Mouse (Mus musculus): Measurements from ENCODE around the gene Emp1.

Gene Emp1

DNA sequence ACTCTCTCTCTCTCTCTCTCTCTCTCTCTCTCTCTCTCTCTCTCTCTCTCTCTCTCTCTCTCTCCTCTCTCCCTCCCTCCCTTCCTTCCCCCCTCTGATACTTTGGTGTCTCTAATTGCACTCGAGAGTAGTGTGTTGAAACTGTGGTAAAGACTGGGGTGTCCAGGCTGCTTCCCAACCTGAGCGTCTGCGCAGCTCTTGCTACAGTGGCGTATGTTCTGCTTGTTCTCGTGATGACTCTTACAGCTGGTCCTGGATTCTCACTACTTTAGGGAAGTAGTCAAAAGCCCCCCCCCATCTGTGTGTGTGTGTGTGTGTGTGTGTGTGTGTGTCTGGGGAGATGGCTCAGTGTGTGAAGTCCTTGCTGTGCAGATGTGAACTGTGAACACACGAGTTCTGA is 50.3 kb downstream of the Emp1 start:
- DNase-seq (ENCODE audit: low spot score) = no peak

DNA sequence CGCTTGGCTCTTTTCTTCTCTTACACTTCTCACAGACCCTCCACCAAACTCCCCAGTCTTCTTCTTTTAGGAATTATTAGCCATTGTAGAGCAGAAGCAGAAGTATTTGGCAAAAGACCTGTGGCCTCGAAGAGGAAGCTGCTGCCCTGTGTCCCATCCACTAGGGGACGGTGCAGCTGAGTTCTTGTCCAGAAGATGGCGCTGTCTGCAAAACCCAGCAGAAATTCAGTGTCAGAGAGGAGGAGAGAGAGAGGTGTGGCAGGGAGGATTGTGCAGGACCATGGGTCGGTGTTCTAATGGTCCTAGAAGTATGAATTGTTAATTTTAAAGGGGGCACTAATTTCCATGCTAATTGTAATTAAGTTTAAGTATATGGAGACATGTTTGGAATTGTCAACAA is 55.1 kb downstream of the Emp1 start:
- DNase-seq (ENCODE audit: low spot score) = peak; percentile 60

DNA sequence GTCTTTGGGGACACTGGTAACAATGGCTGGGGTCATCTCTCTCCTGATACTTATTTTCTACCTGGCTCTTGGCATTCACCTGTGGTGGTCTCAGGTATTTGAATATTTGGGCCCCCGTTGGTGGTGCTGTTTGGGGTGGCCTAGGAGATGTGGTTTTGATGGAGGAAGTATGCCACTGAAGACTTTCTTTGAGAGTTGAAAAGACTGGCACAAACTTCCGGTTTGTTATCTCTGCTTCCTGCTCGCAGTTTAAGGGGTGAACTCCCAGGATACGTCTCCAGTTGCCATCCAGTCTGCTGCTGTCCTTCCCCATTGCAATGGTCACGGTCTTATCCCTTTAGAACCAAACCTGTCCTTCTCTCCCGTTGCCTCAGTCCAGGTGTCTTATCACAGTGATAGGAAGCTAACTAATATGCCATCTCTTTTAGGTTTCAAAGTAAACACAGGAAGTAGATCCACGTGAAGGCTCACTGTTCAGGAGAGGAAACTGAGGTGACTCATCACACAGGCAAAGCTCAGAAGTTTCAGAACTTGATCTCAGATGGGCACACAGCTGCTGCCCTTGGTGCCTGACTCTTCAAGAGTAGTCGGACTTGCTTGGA is 56.0 kb downstream of the Emp1 start:
- no peak for DNase-seq (ENCODE audit: low spot score)

DNA sequence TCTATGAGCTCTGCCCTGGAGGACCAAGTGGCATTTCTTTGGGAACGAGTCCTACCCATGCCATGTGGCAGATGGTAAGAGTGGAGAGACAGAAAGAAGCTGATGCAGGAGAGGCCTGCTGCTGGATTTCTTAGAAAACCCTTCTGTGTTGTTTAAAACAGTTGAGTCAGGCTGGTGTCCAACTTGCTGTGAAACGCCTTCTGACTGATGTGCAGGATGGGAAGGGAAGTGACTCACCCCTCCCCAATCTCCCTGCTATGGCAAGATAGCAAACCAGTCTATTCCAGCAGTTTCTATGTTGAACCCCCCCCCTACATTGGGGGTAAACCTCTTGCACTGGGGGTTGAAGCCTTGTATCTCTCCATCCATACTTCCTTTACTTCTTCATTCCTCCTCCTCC is 65.9 kb downstream of the Emp1 start:
- no peak for DNase-seq (ENCODE audit: low spot score)

DNA sequence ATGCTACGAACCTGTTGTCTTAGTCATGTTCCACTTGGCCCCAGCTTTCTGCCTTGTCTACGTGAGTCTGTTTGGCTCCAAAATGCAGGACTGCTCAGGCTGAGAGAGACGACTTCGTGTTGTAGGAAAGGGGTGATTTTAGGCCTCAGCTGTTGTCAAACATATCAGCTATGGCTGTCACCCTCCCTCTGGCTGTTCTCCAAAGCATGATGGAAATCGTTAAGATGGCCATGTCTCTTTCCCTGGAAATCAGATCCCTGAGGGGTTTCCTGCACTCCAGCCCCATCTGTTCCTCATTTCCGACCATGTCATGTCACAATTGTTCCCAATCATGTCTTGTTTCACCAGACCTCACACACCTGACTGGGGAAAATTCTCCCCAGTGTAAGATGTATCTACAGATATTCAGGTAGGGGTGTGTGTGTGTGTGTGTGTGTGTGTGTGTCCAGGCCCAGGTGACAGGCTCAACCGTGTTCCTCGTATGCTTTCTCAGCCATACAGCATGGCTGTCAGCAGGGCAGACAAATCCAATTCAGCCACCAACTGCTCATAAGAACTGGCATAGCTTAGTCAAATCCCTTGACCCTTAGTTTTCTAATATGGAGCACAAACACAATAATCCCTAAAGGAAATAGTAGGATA is 67.0 kb downstream of the Emp1 start:
- DNase-seq (ENCODE audit: low spot score) = peak; percentile 45

DNA sequence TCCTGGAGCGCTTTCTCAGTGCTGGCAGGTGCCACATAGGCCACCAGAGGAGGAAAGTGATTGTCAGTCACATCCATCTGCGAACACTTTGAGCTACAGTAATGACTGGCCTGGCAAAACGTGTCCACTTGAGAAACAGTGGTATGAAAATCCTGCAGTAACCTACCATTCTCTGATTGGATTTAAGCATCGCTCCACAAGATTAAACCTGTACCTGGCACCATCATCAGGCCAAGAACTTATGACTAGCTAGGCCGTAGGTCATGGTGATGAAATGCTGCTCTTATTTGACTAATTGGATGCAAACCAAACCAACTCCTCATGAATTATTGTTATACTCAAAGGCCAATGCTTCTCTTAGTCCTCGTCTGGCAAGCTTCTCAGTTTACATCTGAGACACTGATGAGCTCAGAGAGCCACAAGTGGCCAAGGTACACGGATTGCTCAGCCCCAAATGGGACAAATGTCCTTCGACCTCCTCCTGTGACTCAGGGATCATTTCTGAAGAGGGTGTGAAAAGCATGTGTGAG is 68.2 kb downstream of the Emp1 start:
- no peak for DNase-seq (ENCODE audit: low spot score)

All from retina, embryonic 14.5 days (tissue).